Mouse (Mus musculus) testis, adult 10 weeks (tissue): ENCODE results near the gene Uhrf1. TPM values are rescaled to one million over a fixed set of nuclear protein-coding genes. Genes with fewer than 3 reads are reported as not detected.

Experiments used
- polyA plus RNA-seq: library from polyadenylated mRNA; stranded (reverse); fragments of 350-450 nt; fragmentation: Illumina TruSeq; extraction: RNeasy Lipid Tissue Mini Kit (QIAGEN cat#74804); gene quantifications from one replicate; pipeline ENCODE4 v1.2.3, GENCODE M21; 2014; ENCODE audit warnings: low read depth, low replicate concordance

The Uhrf1 gene
- 22.3 TPM for polyA plus RNA-seq

DNA sequence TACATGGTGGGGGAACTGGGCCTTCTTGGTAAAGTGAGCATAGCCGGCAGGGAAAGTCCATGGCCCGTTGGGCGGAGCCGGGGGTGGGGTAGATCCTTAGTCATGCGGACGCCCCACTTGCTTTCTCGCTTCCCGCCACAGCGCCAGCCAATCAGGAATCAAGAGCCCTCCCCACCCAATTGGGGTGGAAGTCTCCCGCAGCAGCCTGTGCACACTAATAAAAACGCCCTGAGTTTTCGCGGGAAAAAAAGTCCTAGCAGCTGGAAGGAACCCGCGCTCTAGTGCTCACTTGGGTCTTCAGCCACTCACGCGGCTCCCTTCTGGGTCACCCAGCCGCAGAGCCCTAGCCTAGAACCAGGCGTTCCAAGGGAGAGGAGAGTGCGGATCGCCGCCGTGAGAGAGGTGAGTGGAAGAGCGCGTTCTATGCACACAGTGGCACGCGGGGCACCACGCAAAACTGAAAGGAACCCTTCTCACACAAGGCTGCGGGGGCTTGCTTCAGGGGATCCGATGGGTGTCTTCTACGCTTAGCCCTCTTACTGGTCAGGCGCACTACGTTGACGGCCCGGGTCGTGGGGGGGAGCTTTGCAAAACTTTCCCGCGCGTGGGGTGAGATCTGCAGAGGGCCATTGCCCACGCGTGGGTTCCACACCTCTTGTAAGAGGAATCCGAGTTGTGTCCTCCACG, at the start of gene Uhrf1:
Uhrf1 (plus strand) TSS at position 162 of the 687 bp plus-strand sequence.

DNA sequence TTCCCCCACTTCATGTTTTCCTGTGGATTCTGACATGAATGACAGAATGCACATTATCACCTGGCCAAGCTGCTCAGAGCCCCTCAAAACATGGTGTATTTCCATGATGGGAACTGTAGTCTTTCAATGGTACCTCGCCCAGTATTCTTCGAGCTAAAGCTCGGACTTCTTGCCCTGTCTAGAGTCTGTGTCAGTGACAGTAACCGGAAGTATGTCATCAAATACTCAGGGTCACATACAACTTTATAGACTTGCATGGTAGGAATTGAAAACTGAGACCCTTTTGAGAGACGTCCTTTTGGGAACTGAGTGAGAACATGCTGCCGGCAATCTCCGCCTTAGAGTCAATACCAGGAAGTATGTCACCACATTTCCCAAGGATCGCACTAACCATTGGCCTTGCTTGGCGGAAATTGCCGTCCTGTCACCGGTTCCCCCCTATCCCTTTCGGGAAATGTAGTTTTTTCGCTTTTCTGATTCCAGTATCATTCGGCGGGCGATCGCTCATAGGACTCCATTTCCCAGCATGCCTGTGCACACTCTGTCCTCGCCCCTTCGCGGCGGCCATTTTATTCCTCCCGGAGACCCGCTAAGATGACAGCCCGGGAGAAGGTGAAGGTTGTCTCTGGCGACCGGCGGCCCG, 46.8 kb upstream of the Uhrf1 start, which contains the start of gene Fem1a:
Fem1a (plus strand) TSS at position 572 of the 643 bp plus-strand sequence.

GRCm38 (mm10) chr17:56276643-56277566, 26.2 kb upstream of the Uhrf1 start, which contains the start of gene Ticam1:
Gene Ticam1, minus strand, starts transcription at chr17:56276786.

DNA sequence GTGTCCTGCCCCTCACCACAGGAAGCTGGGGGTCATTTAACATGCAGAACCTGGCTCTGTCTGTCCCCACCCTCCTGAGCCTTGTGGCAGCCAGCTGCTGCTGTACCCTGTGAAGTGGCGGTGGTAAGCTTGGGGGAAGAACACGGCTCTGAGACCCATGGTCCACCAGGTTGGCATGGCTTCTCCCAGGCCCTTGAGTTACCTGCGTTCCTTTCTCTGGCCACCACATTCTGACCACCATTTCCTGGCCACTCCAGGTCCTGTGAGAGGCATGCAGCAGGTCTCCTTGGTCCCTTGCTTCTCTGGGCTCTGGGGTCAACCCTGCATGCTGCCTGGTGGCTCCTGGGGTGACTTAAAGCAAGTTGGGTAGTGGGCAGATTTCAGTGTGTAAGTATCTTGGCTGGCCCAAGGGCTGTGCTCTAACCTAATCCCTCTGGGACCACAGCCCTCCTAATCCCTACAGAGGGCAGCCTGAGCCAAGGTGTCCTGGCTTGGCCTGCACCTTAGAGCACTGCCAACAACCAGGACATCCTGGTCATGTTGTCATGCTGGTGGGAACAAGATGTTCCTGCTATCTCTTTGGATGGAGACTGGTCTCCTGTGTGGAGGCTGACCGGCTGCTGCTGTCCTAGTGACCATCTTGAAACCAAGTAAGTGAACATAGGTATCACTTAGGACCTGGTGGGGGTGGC, 10.4 kb upstream of the Uhrf1 start, which contains the start of gene Plin3:
Plin3 (minus strand) TSS at position 343 of the 692 bp plus-strand sequence.

DNA sequence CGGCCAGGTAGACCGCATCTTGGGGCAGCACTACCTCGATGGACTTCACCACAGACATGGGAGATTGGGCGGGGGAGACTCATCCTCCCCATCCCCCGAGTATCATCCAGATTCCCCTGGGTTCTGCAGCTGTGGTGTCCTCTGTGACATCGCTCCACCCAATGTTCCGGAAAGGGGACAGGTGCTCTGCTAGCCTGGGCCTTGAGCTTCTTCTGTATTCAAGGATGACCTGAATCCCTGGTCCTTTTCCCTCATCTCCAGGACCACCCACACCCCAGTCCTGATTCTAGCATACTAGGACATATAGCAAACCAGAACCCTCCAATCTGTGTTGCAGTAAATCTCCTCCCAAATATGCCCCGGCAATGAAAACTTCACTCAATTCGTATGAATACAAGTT, 2.9 kb upstream of the Uhrf1 start, which contains the start of gene Arrdc5:
Arrdc5 (minus strand) TSS at position 101 of the 400 bp plus-strand sequence.

DNA sequence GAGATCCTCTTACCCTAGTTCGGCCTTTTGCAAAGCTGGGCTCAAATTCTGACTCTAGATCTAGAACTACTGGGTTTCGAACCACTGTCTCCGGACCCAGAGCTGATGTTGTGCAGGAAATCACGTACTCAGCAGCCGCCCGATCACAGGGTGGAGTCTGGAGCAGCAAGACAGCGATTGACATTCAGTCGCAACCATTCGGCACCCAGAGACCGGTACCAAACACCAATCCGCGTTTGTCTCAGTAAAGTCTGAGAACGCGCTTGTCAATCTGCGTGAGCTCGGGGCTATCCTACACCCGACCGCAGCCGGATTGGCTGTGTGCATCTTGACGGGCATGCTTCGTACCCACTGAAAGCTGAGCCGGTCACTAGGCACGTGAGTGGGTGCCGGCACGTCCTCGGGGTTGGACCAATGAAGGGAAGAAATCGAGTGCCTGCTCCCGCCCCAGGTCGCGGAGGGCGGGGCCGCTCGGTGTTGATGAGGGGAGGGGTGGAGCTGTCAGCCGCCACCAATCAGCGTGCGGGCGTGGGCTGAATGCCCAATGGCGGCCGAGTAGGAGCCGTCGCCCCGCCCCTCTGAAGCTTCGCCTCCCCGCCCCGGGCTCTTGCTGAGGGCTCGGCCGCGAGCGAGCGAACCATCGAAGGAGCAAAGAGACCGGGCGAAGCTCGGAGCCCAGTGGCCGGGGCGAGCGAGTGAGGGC, 22.5 kb downstream of the Uhrf1 start, which contains the start of gene Kdm4b:
Kdm4b (plus strand) TSS at position 613 of the 703 bp plus-strand sequence.

Other genes starting within 250 kb of the Uhrf1 start
- gene Ubxn6, start 228.3 kb upstream of the Uhrf1 start, polyA plus RNA-seq, result 116 TPM
- gene Hdgfl2, start 223.7 kb upstream of the Uhrf1 start, polyA plus RNA-seq, result 8.6 TPM
- 0.07 TPM for gene Plin4, start 193.5 kb upstream of the Uhrf1 start, polyA plus RNA-seq
- gene Plin5, start 185.7 kb upstream of the Uhrf1 start, polyA plus RNA-seq, result 0.46 TPM
- not detected for gene Lrg1, start 181.3 kb upstream of the Uhrf1 start, polyA plus RNA-seq
- gene Sema6b, start 163.0 kb upstream of the Uhrf1 start, polyA plus RNA-seq, result not detected
- gene Tnfaip8l1, start 140.8 kb upstream of the Uhrf1 start, polyA plus RNA-seq, result 0.07 TPM
- 9.1 TPM for gene Mydgf, start 119.4 kb upstream of the Uhrf1 start, polyA plus RNA-seq
- gene Dpp9, start 84.4 kb upstream of the Uhrf1 start, polyA plus RNA-seq, result 0.27 TPM
- 1.0 TPM for gene Fem1a, start 46.5 kb upstream of the Uhrf1 start, polyA plus RNA-seq
- gene Ticam1, start 26.5 kb upstream of the Uhrf1 start, polyA plus RNA-seq, result not detected
- gene Plin3, start 10.4 kb upstream of the Uhrf1 start, polyA plus RNA-seq, result 4.0 TPM
- 61.7 TPM for gene Arrdc5, start 3.0 kb upstream of the Uhrf1 start, polyA plus RNA-seq
- 1.2 TPM for gene Kdm4b, start 22.7 kb downstream of the Uhrf1 start, polyA plus RNA-seq
- 1.2 TPM for gene Ptprs, start 173.2 kb downstream of the Uhrf1 start, polyA plus RNA-seq
- gene Znrf4, start 209.1 kb downstream of the Uhrf1 start, polyA plus RNA-seq, result 0.24 TPM